Mouse (Mus musculus): Measurements from ENCODE around the gene Ube2q1.

- TF ChIP-seq CTCF (IDR thresholded peaks at IDR 0.05; ENCODE audit: insufficient read depth, low read depth, low read length) (no peak), POLR2A (IDR thresholded peaks at IDR 0.05; ENCODE audit: insufficient read depth, low read depth, low read length) (no peak)
Observed at GRCm38 (mm10) chr3:89769584-89769983, 3.8 kb upstream of the Ube2q1 start.

Data from olfactory bulb, adult 2 months (tissue).